Mouse (Mus musculus) frontal cortex, adult (tissue): ENCODE measurements around the gene Tmem62.
A peak's percentile ranks its signal among the peaks of the same experiment; 100 is the strongest.
"Not testable (repeated sequence)": the region's sequence is repeated elsewhere in the genome, so short reads cannot be mapped to it uniquely, and the experiment has no call there.

ENCODE experiments used
- ATAC-seq: cut with Nextera tagmentation; 2 replicates; pipeline ENCODE4 v1.9.2; 2017; ENCODE audit warnings: mild to moderate bottlenecking, moderate library complexity, mixed read lengths; ENCODE audit not compliant: low TSS enrichment

The Tmem62 gene

DNA sequence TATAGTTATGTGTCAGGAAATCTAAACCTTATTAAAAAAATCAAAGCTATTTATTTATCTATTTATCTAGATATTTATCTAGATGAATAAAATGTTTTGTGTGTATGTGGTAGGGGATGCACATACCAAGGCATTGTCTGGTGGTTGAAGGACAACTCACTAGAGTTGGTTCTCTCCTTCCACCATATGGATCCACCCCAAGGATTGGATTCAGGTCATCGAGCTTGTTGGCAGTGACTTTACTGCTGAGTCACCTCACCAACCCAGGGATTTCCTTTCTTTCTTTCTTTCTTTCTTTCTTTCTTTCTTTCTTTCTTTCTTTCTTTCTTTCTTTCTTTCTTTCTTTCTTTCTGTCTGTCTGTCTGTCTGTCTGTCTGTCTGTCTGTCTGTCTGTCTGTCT lies 19.8 kb downstream of the Tmem62 start:
- not testable (repeated sequence) for ATAC-seq

DNA sequence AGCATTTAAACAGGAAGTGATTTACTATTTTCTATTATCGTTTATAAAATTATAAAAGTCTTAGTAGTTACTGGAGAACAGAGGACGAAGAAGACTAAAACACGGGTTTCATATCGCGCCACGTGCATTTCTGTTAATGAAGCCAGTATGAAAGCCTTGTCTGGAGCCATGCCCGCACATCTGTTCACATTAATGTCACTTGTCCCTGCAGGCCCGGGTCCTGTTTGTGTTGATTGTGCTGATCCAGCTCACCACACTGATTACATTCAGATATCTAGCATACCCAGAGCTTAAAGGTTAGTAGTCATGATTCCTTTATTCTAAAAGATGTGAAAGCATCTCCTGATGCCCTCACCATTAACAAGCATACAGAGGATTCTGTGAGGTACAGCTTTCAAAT lies 22.0 kb downstream of the Tmem62 start:
- ATAC-seq, result no peak

DNA sequence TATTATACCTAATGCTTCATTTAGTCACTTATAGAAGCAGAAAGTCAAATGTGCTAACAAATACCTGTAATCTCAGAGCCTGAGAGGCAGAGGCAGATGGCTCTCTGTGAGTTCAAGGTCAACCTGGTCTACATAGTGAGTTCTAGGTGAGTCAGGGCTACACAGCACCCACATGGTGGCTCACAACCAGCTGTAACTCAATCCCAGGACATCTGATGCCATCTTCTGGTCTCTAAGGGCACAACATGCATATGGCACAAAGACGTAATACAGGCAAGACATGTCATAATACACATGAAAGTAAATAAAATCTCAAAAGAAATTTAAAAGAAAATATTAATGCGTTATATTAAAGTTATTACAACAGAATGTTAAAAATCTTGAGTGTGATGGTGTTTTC lies 26.8 kb downstream of the Tmem62 start:
- ATAC-seq, result no peak

DNA sequence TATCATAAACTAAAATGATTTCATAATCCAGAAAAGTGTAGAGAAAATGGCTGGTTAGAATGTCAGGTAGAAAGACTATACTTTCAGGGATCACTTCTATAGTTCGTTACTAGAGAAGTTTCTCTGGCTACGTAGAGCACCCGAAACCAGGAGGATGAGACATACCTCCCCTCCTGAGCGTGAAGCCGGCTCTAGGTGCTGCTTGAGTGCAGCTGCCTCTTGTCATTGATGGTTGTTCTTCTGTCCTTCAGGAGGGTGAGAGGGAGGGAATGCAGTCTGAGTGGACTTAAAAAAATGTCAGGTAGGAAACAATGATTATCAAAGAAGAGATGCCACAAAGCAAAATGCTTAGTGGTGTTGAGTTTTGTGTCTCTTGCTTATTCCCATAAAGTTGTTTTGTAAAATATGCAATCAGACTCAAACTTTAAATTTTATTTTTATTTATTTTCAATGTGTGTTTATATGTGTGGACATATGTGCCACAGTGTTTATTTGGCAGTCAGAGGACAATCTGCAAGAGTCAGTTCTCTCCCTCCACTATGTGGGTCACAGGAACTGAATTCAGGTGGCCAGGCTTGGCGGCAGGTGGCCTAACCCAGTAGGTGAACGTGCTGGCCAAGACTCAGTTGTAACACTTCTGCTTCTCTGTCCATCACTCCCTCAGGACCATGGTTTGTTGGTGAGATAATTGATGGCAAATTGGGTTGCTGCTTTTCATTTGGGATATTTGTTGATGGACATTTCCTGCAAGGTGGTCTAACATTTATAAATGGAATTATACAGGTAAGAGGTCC lies 27.4 kb downstream of the Tmem62 start:
- ATAC-seq, result no peak

DNA sequence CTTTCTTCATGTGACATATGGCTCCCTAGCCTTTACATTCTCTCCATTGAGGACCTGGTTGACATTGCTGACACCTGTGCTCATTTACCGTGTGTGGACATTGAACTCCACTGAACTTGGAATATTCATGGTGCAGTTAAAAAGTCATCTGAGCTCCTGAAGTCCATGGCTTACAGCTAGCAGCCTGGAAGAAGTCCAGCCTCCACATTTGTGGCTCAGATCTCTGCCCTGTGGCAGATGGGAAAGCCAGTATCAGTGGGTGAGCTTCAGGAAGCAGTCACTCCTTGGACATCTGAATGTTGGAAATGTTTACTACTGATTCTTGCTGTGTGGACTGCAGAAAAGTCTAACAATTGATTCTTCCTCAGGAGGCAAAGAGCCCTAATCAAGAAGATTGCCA lies 30.2 kb downstream of the Tmem62 start:
- ATAC-seq, result no peak

DNA sequence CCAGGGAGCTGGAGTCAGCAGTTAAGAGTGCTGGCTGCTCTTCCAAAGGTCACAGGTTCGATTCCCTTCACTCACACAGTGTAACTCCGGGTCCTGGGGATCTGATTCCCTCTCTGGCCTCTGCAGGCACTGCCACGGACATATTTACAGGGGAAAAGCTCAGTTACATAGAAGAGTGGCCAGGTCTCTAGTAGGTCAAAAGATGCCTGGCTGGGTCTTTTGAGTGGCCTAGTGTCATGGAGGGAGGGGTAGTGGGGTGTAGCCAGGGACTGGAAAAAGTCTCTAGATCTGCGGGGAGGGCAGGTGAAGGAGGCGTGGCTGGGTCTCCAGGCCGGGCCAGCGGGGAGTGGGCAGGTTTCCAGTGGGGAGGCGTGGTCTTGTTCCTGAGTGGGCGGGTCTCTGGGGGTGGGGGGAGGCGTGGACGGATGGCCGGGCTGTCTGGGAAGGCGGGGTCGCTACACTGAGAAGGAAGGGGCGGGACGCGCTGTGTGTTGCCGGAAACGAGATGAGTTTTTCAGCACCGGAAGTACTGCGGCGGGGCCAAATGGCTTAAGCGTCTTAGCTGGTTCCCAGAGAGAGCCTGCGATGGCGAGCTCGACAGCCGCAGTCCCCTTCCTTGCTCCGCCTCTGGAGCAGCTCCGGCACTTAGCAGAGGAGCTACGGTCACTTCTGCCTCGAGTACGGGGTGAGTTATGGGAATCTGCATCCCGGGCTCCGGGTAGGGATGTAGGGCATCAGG lies 31.3 kb downstream of the Tmem62 start, which contains the start of gene Ccndbp1:
TSS of gene Ccndbp1 (plus strand) at position 479 of the 739 bp plus-strand sequence.
- ATAC-seq, result peak; percentile 96

DNA sequence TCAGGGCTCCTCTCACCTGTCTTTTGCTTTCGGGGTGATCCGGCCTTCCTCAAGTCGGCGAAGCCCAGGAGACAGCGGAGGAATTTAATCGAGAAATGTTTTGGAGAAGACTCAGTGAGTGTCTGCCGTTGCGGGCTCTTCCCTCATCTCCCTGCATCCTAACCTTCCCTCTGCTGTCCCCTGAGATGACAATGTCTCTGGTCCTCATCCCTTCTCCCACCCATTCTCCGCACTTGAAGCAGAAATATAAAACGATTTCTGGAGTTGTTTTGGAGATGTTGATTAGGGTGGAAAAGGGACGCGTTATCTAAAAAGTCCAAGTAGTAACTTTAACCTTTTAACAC lies 31.8 kb downstream of the Tmem62 start:
- ATAC-seq, result peak; percentile 38; the same call in 1 of the 2 replicates

DNA sequence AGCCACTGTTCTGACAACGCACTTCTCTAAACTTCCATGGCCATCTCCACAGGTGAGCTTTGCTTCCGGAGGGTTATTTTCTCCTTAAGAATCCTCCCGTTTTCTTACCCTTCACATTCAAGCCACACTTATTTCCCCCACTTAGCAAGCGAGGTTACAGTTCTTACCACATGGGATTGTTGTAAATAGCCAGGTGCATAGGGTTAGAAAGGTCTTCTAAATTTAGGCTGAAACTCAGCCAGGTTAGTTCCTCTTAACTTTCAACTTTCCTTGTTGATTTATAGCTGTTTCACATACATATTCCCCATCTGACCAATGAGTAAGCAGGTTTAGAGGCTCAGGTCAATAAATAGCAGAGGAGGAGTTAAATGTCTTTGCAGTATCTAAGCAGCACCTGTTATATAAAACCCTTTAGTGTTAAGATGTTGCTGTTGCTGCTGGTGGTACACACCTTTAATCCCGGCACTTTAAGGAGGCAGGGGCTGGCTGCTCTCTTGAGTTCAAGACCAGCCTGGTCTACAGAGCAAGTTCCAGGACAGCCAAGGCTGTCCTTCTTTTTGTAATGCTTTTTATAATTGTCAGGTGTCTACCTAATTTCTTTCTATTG lies 32.4 kb downstream of the Tmem62 start:
- ATAC-seq, result no peak

DNA sequence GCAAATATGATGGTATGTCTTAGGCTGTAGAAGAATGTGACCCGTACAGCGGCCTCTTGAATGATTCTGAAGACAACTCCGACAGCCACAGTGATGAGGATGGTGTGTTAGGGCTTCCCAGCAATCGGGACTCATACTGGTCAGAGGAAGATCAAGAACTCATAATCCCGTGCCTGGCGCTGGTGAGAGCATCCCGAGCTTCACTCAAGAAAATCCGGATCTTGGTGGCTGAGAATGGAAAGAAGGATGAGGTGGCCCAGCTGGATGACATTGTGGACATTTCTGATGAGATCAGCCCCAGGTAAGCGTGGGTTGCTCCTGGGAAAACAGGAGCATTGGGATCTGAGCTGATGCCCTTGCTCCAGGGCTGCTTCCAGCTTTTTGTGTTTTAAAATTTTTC lies 35.9 kb downstream of the Tmem62 start:
- ATAC-seq, result no peak

DNA sequence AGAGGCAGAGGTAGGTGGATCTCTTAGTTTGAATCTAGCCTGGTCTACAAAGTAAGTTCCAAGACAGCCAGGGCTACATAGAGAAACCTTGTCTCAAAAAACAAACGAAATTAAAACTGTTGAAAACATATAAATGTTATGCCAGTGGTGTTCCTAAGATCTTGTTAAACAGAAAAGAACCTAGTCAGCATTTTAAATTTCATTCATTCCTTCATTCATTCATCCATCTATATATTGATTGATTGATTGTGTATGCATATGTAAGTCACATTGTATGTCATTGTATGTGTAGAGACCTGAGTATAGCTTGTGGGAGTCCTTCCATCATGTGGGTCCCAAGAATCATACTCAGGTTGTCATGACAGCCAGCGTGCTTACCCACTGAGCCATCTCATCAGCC lies 38.7 kb downstream of the Tmem62 start:
- no peak for ATAC-seq

DNA sequence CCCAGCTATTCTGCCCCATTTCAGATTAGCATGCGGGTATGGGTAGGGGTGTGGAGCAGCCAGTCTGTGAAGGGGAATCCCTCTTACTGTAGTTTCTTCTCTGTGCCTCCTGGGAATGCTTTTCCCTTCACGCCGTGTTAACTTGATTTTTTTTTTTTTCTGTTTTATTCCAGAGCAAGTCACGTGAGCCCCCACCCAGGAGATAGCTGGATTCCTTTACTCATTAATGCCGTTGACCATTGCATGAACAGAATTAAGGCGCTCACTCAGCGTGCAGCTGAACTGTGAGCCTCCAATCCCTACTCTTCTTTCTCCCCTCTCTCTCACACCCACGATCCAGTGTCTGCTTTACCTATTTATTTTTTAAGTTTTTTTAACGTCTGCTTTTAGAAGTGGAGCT lies 39.4 kb downstream of the Tmem62 start:
- ATAC-seq, result no peak

DNA sequence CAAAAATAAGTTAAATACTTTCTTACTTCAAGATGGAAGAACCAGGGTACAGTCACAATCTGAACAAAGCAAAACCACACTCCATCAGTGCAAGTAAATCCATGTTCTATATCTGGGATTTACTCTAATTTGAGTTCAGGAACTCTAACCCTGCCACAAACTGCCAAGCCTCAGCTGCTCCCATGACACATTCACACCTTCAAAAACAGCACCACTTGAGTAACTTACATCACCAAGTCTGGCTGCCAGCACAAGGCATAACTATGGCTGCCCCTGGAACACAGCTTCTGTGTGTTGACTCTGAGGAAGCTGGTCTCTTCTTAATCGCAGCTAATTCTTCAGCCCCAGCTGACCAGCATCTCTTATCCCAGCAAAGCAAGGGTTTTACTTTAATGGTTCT lies 40.3 kb downstream of the Tmem62 start:
- no peak for ATAC-seq

DNA sequence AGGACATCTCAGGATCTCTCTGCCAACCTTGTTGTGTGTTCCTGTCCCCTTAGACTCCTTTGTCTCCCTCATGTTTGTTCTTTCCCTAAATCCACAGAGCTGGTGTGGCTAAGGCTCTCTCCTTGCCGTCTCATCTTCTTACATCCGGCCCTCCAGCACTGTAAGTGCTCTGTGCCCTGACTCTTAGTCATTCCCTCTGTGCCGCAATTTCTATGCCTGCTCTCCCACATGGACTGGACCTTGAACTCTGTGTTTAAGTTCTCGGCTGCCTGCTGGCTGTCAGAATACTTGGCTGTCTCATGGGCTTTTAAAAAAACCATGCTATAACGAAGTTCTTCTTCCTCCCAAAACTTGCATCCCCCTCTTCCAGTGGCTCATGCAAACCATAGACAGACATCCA lies 46.1 kb downstream of the Tmem62 start:
- no peak for ATAC-seq

DNA sequence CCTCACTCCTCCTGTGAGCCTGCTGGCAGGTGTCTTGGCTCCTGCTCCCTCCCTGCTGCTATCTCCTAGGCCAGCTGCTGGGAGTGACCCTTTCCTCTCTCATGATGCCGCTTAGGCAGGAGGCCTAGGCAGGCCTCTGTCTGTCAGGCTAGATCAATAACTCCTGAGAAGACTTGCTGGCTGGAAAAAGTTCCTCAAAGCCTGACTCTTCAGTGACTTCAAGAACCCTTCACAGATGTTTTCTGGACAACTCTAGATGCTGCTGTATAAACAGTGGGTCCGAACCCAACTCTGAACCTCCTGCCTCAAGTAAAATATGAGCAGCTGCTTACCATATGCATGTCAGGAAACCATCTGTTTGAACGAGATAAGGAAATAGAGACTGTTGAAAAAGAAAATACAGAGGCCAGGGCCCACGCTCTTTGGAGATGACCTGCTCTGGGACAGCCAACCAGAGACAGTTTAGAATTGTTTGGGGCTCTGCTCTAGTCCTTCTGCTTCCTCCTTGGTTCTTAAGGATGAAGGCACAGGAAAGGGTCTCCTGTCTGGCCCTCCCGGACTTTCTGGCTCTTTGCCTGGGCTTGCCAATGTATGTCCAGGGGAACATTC lies 60.0 kb downstream of the Tmem62 start, which contains the start of gene Epb42:
TSS of gene Epb42 (minus strand) at position 340 of the 609 bp plus-strand sequence.
- no peak for ATAC-seq

DNA sequence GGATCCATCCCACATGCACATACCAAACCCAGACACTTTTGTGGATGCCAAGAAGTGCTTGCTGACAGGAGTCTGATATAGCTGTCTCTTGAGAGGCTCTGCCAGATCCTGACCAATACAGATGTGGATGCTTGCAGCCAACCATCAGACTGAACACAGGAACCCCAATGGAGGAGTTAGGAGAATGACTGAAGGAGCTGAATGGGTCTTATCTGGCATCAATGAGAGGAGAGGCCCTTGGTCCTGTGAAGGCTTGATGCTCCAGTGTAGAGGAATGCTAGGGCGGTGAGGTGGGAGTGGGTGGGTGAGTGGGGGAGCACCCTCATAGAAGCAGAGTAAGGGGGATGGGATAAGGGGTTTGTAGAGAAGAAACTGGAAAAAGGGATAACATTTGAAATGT lies 62.0 kb downstream of the Tmem62 start:
- ATAC-seq, result not testable (repeated sequence)

DNA sequence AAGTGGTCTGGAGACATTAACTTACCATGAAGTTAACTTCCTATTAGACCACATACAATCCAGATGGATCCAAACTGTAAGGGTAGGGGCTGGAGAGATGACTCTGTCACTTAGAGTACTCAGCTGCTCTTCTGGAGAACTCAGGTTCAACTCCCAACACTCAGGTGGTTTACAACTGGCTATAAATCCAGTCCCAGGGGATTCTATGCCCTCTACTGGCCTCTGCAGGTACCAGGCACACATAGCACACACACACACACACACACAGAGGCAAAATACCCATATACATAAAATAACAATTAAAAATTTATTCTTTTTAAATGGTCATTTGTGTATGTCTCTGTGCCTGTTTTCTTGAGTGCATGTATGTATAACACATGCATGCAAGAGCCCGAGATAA lies 62.6 kb downstream of the Tmem62 start:
- ATAC-seq, result no peak

DNA sequence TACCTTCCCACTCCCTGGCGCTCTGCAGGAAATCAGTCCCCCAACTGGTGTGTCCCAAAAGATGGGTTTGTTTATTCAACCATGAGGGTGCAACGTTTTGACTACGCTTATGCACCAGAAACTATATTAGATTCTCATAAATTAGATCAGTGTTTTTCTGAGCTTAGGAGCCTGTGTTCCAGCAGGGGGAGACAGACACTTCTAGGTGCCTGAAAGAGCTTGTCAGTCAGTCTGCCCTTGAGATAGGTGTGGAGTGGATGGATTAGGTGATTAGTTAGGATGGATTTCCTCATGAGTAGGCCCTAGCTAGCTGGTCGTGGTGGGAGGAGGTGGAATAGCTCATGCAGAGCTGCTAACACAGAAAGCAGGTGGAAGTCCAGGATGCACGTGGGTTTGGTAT lies 64.3 kb downstream of the Tmem62 start:
- peak; percentile 64; the same call in 1 of the 2 replicates for ATAC-seq

DNA sequence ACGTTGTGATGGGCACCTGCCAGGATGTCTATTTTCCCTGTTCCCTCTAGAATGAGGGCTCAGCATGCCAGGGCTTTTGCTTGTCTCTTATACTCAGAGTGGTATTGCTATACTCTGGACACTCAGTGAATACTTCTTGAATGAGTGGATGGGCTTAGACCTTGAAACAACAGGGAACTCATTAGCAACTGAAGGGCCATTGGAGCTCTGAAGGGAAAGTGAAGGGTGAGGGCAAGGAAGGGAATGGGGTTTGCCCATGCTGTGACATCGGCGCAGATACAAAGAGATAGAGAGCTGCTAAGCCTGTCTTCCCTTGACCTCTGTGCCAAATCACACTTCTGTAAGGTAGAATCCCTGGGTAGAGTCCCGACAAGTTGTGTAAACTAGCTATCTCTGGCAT lies 68.8 kb downstream of the Tmem62 start:
- no peak for ATAC-seq

DNA sequence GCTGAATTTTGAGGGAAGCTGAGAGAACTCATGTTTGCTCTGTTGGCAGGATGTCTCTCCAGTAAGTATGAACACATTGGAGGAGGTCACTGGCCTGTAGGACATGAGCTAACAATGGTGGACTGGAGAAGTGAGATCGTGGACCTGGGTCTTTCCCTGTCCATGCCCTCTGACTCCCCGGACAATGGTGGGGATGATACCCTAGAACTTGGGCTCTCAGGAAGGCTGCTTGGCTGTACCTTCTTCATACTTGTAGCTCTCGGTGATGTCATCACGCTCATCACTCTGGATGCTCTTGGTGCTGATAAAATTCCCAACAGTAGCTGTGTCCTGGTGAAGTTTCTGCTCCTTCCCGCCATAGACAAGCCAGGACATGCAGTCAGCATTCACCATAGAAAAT lies 75.4 kb downstream of the Tmem62 start:
- no peak for ATAC-seq

DNA sequence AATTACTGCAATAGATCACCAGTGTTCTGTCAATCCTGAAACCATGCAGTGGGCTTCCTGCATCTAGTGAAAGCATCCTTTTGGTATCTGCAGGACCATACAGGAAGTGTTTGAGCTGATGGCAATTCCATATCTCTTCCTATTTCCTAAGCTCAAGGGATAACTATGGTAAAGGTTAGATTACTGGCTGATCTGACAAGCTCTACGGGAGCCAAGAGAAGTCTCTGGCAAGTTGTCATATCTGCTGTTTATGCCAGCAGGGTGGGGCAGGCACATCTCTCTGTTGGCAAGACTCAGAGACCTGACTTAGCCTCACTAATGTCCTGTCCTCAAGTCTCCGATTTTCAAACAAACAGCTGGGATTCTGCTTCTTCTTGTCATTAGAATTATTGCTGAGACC lies 77.2 kb downstream of the Tmem62 start:
- no peak for ATAC-seq

DNA sequence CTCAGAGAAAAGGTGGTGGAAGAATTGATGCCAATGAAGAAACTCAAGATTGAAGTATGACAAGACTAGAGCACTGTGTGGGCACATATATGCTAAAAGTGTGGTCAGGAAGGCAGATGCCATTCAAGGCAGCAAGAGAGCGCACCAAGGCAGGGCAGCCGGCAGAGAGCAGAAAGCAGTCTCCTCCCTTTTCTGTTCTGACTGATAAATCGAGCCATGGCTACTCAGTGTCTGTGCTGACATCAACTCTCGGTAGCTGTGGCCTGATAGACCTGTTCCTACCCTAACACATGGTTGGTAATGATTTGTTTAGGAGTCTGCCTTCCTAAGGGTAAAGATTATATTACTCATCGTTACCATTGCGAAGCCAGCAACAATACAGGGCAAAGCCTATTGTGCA lies 79.1 kb downstream of the Tmem62 start:
- no peak for ATAC-seq
